Mouse (Mus musculus): ENCODE results near the gene Nupr1l. TPM values are rescaled to one million over a fixed set of nuclear protein-coding genes. Genes with fewer than 3 reads are reported as not detected.
A peak's percentile ranks its signal among the peaks of the same experiment; 100 is the strongest.

The Nupr1l gene
- 2.2 and 3.1 TPM in 2 replicates for polyA plus RNA-seq (2014; fragmentation: Nextera tagmentation; extraction: Ambion mirVana)

- ATAC-seq (ENCODE audit: insufficient number of reproducible peaks, insufficient read depth, low FRiP score, low read depth): peak; percentile 97
- H3K36me3 ChIP-seq (ENCODE audit: control insufficient read depth, insufficient read depth, low read length): no peaks in the 10 kb centered on the region
- peak within 1 kb of the TSS; percentile 81 for H3K4me2 ChIP-seq (replicated peaks; ENCODE audit: low read depth, low read length)
- no peaks in the 10 kb centered on the region for H3K4me1 ChIP-seq (ENCODE audit: control insufficient read depth, insufficient read depth, low read length)
- H3K9ac ChIP-seq (replicated peaks; ENCODE audit: low read depth, low read length): peak within 1 kb of the TSS; percentile 49
- peak within 1 kb of the TSS; percentile 59 for H3K4me3 ChIP-seq (ENCODE audit: low read depth, low read length)
- no peaks in the 10 kb centered on the region for H3K9me3 ChIP-seq (ENCODE audit: control insufficient read depth, low read depth, low read length)
- WGBS: under 1% methylated on average over 63 of the region's 63 CpGs
- no peaks in the 10 kb centered on the region for H3K27me3 ChIP-seq (ENCODE audit: control insufficient read depth, insufficient read depth, low read length)
- peak within 1 kb of the TSS; percentile 78; the same call in 1 of the 2 replicates for H3K27ac ChIP-seq (ENCODE audit: low read length)
Measured at GRCm38 (mm10) chr5:129908242-129908965, at the start of gene Nupr1l. TSS of gene Nupr1l (plus strand) at chr5:129908540.

- no peaks in the 10 kb centered on the region for H3K27me3 ChIP-seq (ENCODE audit: control insufficient read depth, insufficient read depth, low read length)
- H3K4me1 ChIP-seq (ENCODE audit: control insufficient read depth, insufficient read depth, low read length): no peaks in the 10 kb centered on the region
- H3K4me2 ChIP-seq (replicated peaks; ENCODE audit: low read depth, low read length): no peak overlapping the region
- H3K9ac ChIP-seq (replicated peaks; ENCODE audit: low read depth, low read length): no peak overlapping the region
- H3K36me3 ChIP-seq (ENCODE audit: control insufficient read depth, insufficient read depth, low read length): peaks cover 11% of the 10 kb centered on the region
- WGBS: 95% methylated on average over 6 of the region's 6 CpGs
- no peak overlapping the region for H3K27ac ChIP-seq (ENCODE audit: low read length)
- no peak for ATAC-seq (ENCODE audit: insufficient number of reproducible peaks, insufficient read depth, low FRiP score, low read depth)
- H3K9me3 ChIP-seq (ENCODE audit: control insufficient read depth, low read depth, low read length): no peaks in the 10 kb centered on the region
- H3K4me3 ChIP-seq (ENCODE audit: low read depth, low read length): no peak overlapping the region
Measured at GRCm38 (mm10) chr5:129862325-129862724, 46.0 kb upstream of the Nupr1l start.

- WGBS: 14% methylated on average over 18 of the region's 18 CpGs
- no peak for ATAC-seq (ENCODE audit: insufficient number of reproducible peaks, insufficient read depth, low FRiP score, low read depth)
- H3K4me1 ChIP-seq (ENCODE audit: control insufficient read depth, insufficient read depth, low read length): no peaks in the 10 kb centered on the region
- no peaks in the 10 kb centered on the region for H3K36me3 ChIP-seq (ENCODE audit: control insufficient read depth, insufficient read depth, low read length)
- H3K27me3 ChIP-seq (ENCODE audit: control insufficient read depth, insufficient read depth, low read length): no peaks in the 10 kb centered on the region
- no peak overlapping the region for H3K9ac ChIP-seq (replicated peaks; ENCODE audit: low read depth, low read length)
- no peaks in the 10 kb centered on the region for H3K9me3 ChIP-seq (ENCODE audit: control insufficient read depth, low read depth, low read length)
- no peak overlapping the region for H3K4me2 ChIP-seq (replicated peaks; ENCODE audit: low read depth, low read length)
- no peak overlapping the region for H3K4me3 ChIP-seq (ENCODE audit: low read depth, low read length)
- H3K27ac ChIP-seq (ENCODE audit: low read length): no peak overlapping the region
Measured at GRCm38 (mm10) chr5:129864467-129864866, 43.9 kb upstream of the Nupr1l start.

- Histone ChIP-seq H3K9me3 (ENCODE audit: control insufficient read depth, low read depth, low read length) (no peaks in the 10 kb centered on the region), H3K4me3 (ENCODE audit: low read depth, low read length) (no peak overlapping the region), H3K9ac (replicated peaks; ENCODE audit: low read depth, low read length) (no peak overlapping the region), H3K4me1 (ENCODE audit: control insufficient read depth, insufficient read depth, low read length) (no peaks in the 10 kb centered on the region), H3K4me2 (replicated peaks; ENCODE audit: low read depth, low read length) (no peak overlapping the region), H3K27me3 (ENCODE audit: control insufficient read depth, insufficient read depth, low read length) (no peaks in the 10 kb centered on the region), H3K36me3 (ENCODE audit: control insufficient read depth, insufficient read depth, low read length) (no peaks in the 10 kb centered on the region), H3K27ac (ENCODE audit: low read length) (no peak overlapping the region)
- WGBS: 78% methylated on average over 12 of the region's 12 CpGs
- ATAC-seq (ENCODE audit: insufficient number of reproducible peaks, insufficient read depth, low FRiP score, low read depth): no peak
Measured at GRCm38 (mm10) chr5:129865841-129866240, 42.5 kb upstream of the Nupr1l start.

GRCm38 (mm10) chr5:129869238-129869995, 38.9 kb upstream of the Nupr1l start:
- no peaks in the 10 kb centered on the region for H3K9me3 ChIP-seq (ENCODE audit: control insufficient read depth, low read depth, low read length)

GRCm38 (mm10) chr5:129871238-129871637, 37.1 kb upstream of the Nupr1l start:
- no peaks in the 10 kb centered on the region for H3K36me3 ChIP-seq (ENCODE audit: control insufficient read depth, insufficient read depth, low read length)
- H3K4me2 ChIP-seq (replicated peaks; ENCODE audit: low read depth, low read length): no peak overlapping the region
- H3K4me1 ChIP-seq (ENCODE audit: control insufficient read depth, insufficient read depth, low read length): no peaks in the 10 kb centered on the region
- no peak overlapping the region for H3K9ac ChIP-seq (replicated peaks; ENCODE audit: low read depth, low read length)
- no peak for ATAC-seq (ENCODE audit: insufficient number of reproducible peaks, insufficient read depth, low FRiP score, low read depth)
- no peaks in the 10 kb centered on the region for H3K9me3 ChIP-seq (ENCODE audit: control insufficient read depth, low read depth, low read length)
- no peak overlapping the region for H3K4me3 ChIP-seq (ENCODE audit: low read depth, low read length)
- no peak overlapping the region for H3K27ac ChIP-seq (ENCODE audit: low read length)
- no peaks in the 10 kb centered on the region for H3K27me3 ChIP-seq (ENCODE audit: control insufficient read depth, insufficient read depth, low read length)
- WGBS: 77% methylated on average over 2 of the region's 2 CpGs

More at GRCm38 (mm10) chr5:129869238-129869995, 38.9 kb upstream of the Nupr1l start:
- WGBS: 86% methylated on average over 19 of the region's 19 CpGs
- H3K4me2 ChIP-seq (replicated peaks; ENCODE audit: low read depth, low read length): no peak overlapping the region
- H3K36me3 ChIP-seq (ENCODE audit: control insufficient read depth, insufficient read depth, low read length): no peaks in the 10 kb centered on the region
- H3K4me3 ChIP-seq (ENCODE audit: low read depth, low read length): no peak overlapping the region
- no peaks in the 10 kb centered on the region for H3K4me1 ChIP-seq (ENCODE audit: control insufficient read depth, insufficient read depth, low read length)
- H3K27ac ChIP-seq (ENCODE audit: low read length): no peak overlapping the region
- no peak for ATAC-seq (ENCODE audit: insufficient number of reproducible peaks, insufficient read depth, low FRiP score, low read depth)
- H3K27me3 ChIP-seq (ENCODE audit: control insufficient read depth, insufficient read depth, low read length): no peaks in the 10 kb centered on the region
- H3K9ac ChIP-seq (replicated peaks; ENCODE audit: low read depth, low read length): no peak overlapping the region

GRCm38 (mm10) chr5:129873942-129874341, 34.4 kb upstream of the Nupr1l start:
- Histone ChIP-seq H3K4me1 (ENCODE audit: control insufficient read depth, insufficient read depth, low read length) (no peaks in the 10 kb centered on the region), H3K4me2 (replicated peaks; ENCODE audit: low read depth, low read length) (no peak overlapping the region), H3K36me3 (ENCODE audit: control insufficient read depth, insufficient read depth, low read length) (no peaks in the 10 kb centered on the region), H3K27ac (ENCODE audit: low read length) (no peak overlapping the region), H3K4me3 (ENCODE audit: low read depth, low read length) (no peak overlapping the region), H3K9ac (replicated peaks; ENCODE audit: low read depth, low read length) (no peak overlapping the region), H3K9me3 (ENCODE audit: control insufficient read depth, low read depth, low read length) (no peaks in the 10 kb centered on the region), H3K27me3 (ENCODE audit: control insufficient read depth, insufficient read depth, low read length) (no peaks in the 10 kb centered on the region)
- 81% methylated on average over 12 of the region's 12 CpGs for WGBS
- no peak for ATAC-seq (ENCODE audit: insufficient number of reproducible peaks, insufficient read depth, low FRiP score, low read depth)

GRCm38 (mm10) chr5:129875098-129875497, 33.2 kb upstream of the Nupr1l start:
- WGBS: 77% methylated on average over 11 of the region's 11 CpGs
- Histone ChIP-seq H3K27me3 (ENCODE audit: control insufficient read depth, insufficient read depth, low read length) (no peaks in the 10 kb centered on the region), H3K4me2 (replicated peaks; ENCODE audit: low read depth, low read length) (no peak overlapping the region), H3K4me3 (ENCODE audit: low read depth, low read length) (no peak overlapping the region), H3K4me1 (ENCODE audit: control insufficient read depth, insufficient read depth, low read length) (no peaks in the 10 kb centered on the region), H3K36me3 (ENCODE audit: control insufficient read depth, insufficient read depth, low read length) (no peaks in the 10 kb centered on the region; the same call in 1 of the 2 replicates), H3K27ac (ENCODE audit: low read length) (no peak overlapping the region), H3K9ac (replicated peaks; ENCODE audit: low read depth, low read length) (no peak overlapping the region), H3K9me3 (ENCODE audit: control insufficient read depth, low read depth, low read length) (no peaks in the 10 kb centered on the region)
- no peak for ATAC-seq (ENCODE audit: insufficient number of reproducible peaks, insufficient read depth, low FRiP score, low read depth)
